Mouse (Mus musculus): ENCODE measurements around the gene Xpr1. TPM values are rescaled to one million over a fixed set of nuclear protein-coding genes. Genes with fewer than 3 reads are reported as not detected.

Xpr1 gene
- 44.9 and 47.3 TPM in 2 replicates for polyA plus RNA-seq (2015; fragmentation: Nextera tagmentation; extraction: Ambion mirVana)

DNA sequence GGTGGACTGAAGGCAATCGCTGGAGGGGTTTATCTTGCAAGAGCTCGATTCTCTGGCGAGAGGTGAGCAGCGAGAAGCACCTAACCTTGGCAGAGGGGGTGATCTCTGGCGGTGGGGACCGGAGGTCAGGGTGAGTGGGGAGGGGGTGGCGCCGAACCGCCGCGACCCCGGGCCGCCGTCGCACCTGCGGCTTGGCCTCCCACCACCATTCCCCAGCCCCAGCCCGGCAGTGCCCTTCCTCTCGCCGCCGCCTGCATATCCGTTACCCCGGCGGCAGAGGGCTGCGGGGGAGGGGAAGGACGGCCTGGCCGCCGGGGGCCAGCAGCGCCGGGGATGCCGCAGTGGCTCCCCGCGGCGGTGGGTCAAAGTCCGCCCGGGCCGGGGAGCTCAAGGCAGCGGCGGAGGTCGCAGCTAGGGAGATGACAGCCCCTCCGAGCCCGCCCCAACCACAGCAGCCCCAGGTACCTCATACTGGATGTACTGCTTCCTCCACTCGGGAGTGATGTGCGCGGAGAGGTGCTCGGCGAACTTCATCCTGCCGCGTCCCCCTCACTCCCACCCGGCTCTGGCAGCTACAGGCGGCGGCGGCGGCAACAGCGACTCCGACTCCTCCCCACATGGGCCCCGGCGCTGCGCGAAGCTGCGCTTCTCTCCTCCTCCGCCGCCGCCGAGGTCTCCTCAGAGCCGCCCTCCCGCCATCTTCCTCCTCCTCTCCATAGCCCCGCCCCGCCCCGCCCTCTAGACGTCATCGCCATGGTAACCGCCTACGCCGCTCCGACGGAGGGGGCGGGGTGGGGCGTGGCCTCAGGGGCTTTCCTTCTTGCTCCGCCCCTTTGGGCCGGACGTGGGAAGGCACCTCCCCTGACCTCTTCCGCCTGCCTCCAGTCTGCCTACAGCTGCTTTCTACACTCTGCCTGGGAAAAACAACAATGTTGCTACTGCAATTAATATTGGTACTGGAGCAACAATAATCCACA is at the start of gene Xpr1:
Gene Xpr1 (minus strand): TSS at position 715 of the 977 bp plus-strand sequence.
- Histone ChIP-seq H3K4me2 (peak within 1 kb of the TSS; percentile 62), H3K4me1 (replicated peaks) (peaks cover 13% of the 10 kb centered on the region), H3K4me3 (peak within 1 kb of the TSS; percentile 93), H3K9me3 (no peaks in the 10 kb centered on the region), H3K36me3 (no peaks in the 10 kb centered on the region), H3K9ac (peak within 1 kb of the TSS; percentile 95), H3K27ac (peak within 1 kb of the TSS; percentile 95), H3K27me3 (no peaks in the 10 kb centered on the region)
- WGBS: under 1% methylated on average over 79 of the region's 82 CpGs
- peak; percentile 95 for ATAC-seq (ENCODE audit: low FRiP score)

DNA sequence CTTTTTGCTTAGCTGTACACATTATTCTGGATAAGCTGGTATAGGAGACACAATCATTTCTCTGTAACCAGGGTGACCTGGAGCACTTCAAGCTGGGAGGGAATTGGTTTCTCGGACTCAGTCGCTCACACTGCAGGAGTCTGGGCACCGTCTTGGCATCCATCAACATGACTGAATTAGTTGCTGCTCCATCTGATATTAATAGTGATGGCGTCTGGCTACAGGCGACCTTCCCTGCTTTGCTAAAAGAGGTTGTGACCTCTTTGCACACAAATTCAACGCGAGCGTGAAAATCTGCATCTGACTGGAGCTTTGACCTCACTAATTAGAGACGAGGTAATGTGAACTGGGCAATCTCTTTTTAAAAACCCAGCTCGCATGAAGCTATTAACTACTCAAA is 46.2 kb upstream of the Xpr1 start:
- H3K36me3 ChIP-seq: no peaks in the 10 kb centered on the region
- ATAC-seq (ENCODE audit: low FRiP score): no peak
- H3K4me3 ChIP-seq: no peak overlapping the region
- peaks cover 10% of the 10 kb centered on the region; the same call in 1 of the 2 replicates for H3K4me1 ChIP-seq (replicated peaks)
- no peaks in the 10 kb centered on the region for H3K9me3 ChIP-seq
- WGBS: 9% methylated on average over 10 of the region's 10 CpGs
- no peaks in the 10 kb centered on the region for H3K27me3 ChIP-seq
- no peak overlapping the region for H3K27ac ChIP-seq
- H3K9ac ChIP-seq: no peak overlapping the region
- no peak overlapping the region for H3K4me2 ChIP-seq

DNA sequence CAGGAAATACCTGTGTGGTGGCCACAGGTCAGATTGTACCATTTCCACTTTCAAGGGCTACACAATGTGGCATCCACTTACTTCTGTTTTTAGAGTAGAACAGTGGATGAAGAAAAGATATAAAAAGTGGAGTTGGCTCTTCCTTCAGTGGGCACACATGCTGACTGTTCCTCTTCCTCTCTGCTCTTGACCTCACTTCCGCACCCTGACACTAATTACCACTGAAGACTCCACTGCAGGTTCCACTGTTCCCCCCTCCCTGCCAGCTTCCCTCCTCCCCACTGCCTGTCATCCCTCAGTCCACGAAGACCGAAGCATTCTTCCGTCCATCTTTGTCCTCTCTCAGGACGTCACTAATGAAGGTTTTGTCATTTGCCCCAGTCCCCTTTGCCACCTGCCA is 45.4 kb upstream of the Xpr1 start:
- H3K9ac ChIP-seq: no peak overlapping the region
- H3K27ac ChIP-seq: no peak overlapping the region
- peaks cover 10% of the 10 kb centered on the region; the same call in 1 of the 2 replicates for H3K4me1 ChIP-seq (replicated peaks)
- H3K4me2 ChIP-seq: no peak overlapping the region
- H3K36me3 ChIP-seq: no peaks in the 10 kb centered on the region
- WGBS: 62% methylated on average over 5 of the region's 5 CpGs
- no peaks in the 10 kb centered on the region for H3K27me3 ChIP-seq
- no peak for ATAC-seq (ENCODE audit: low FRiP score)
- H3K4me3 ChIP-seq: no peak overlapping the region
- no peaks in the 10 kb centered on the region for H3K9me3 ChIP-seq

- Histone ChIP-seq H3K4me1 (replicated peaks) (no peaks in the 10 kb centered on the region), H3K9me3 (no peaks in the 10 kb centered on the region), H3K36me3 (no peaks in the 10 kb centered on the region), H3K27me3 (no peaks in the 10 kb centered on the region), H3K9ac (no peak overlapping the region), H3K4me2 (no peak overlapping the region), H3K27ac (no peak overlapping the region), H3K4me3 (no peak overlapping the region)
- ATAC-seq (ENCODE audit: low FRiP score): no peak
- 87% methylated on average over 7 of the region's 7 CpGs for WGBS
These were observed 40.3 kb upstream of the Xpr1 start for GRCm38 (mm10) chr1:155457532-155457931.

DNA sequence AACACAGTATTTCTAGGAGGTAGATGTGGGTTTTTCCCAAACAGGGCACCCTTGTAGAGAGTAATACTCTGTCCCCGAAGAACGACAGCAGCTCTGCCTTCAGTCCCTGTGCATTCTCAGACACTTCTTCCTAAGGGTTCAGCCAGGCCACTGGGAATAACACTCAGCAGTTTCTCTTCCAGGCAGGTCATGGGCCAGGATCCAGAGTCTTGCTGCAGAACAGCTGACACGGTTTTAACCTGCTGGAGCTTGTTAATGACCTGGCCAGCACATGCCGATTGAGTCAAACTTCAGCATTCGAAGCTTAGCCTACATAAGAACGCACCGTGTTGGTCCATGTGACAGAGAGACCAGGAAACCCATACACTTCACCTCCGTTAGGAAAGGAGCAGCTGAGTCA is 36.0 kb upstream of the Xpr1 start:
- Histone ChIP-seq H3K4me3 (no peak overlapping the region), H3K4me2 (no peak overlapping the region), H3K9me3 (no peaks in the 10 kb centered on the region), H3K9ac (no peak overlapping the region), H3K4me1 (replicated peaks) (peaks cover 5% of the 10 kb centered on the region; the same call in 1 of the 2 replicates), H3K27me3 (no peaks in the 10 kb centered on the region), H3K27ac (no peak overlapping the region), H3K36me3 (no peaks in the 10 kb centered on the region)
- WGBS: 91% methylated on average over 8 of the region's 8 CpGs
- ATAC-seq (ENCODE audit: low FRiP score): no peak

DNA sequence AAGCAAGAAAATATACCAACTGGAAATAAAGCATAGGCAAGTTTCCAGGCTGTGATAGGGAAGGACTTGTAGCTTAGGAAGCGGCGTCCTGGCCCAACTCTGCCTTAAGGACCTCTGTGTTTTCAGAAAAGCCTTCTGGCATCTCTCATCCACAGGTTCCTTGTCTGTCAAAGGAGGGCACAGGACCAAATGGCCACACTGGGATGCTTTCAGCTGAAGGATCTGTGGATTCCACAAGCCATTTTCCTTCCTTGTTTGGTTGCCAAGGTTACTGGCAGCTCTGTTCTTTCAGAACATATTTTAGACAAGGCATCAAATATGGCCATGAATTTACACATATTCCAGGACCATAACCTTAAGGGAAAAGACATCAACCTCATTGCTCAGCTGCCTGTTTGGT is 31.7 kb upstream of the Xpr1 start:
- Histone ChIP-seq H3K4me3 (no peak overlapping the region), H3K4me2 (no peak overlapping the region), H3K9me3 (no peaks in the 10 kb centered on the region), H3K9ac (no peak overlapping the region), H3K4me1 (replicated peaks) (peaks cover 7% of the 10 kb centered on the region; the same call in 1 of the 2 replicates), H3K36me3 (no peaks in the 10 kb centered on the region), H3K27me3 (no peaks in the 10 kb centered on the region), H3K27ac (no peak overlapping the region)
- 79% methylated on average over 2 of the region's 2 CpGs for WGBS
- ATAC-seq (ENCODE audit: low FRiP score): no peak

DNA sequence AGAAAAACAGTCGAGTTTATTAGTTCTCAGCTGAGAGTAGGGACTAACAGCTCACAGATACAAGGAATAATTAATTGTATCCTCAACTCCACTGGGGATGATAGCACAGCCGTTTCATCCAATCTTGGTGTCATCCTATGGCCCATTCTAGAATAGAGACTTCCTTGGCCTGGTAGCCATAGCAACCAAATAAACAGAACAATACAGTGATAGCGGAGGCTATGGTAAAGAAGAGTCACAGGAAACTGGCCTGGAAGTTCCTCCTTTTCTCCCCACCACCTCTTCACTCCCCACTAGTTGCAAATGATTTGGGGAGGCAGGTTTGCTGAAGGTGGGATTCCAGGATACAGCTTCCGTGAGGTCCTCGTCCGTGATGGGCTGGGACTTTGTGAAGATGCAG is 30.1 kb upstream of the Xpr1 start:
- Histone ChIP-seq H3K27me3 (no peaks in the 10 kb centered on the region), H3K9me3 (no peaks in the 10 kb centered on the region), H3K27ac (no peak overlapping the region), H3K36me3 (no peaks in the 10 kb centered on the region), H3K4me2 (no peak overlapping the region), H3K4me1 (replicated peaks) (peaks cover 16% of the 10 kb centered on the region), H3K9ac (no peak overlapping the region), H3K4me3 (no peak overlapping the region)
- ATAC-seq (ENCODE audit: low FRiP score): no peak
- 72% methylated on average over 6 of the region's 6 CpGs for WGBS

- no peaks in the 10 kb centered on the region for H3K9me3 ChIP-seq
- H3K4me1 ChIP-seq (replicated peaks): peaks cover 12% of the 10 kb centered on the region; the same call in 1 of the 2 replicates
- no peak overlapping the region for H3K4me2 ChIP-seq
- 67% methylated on average over 4 of the region's 4 CpGs for WGBS
- H3K36me3 ChIP-seq: no peaks in the 10 kb centered on the region
- no peaks in the 10 kb centered on the region for H3K27me3 ChIP-seq
- 0 out of 2 replicates have a peak, but pooled peaks have one; percentile 39 for ATAC-seq (ENCODE audit: low FRiP score)
- H3K9ac ChIP-seq: no peak overlapping the region
- peak overlapping the region; percentile 81; the same call in 1 of the 2 replicates for H3K27ac ChIP-seq
- H3K4me3 ChIP-seq: no peak overlapping the region
These were observed 25.9 kb upstream of the Xpr1 start for GRCm38 (mm10) chr1:155443115-155443514.

GRCm38 (mm10) chr1:155442521-155443001 is 25.3 kb upstream of the Xpr1 start:
- no peak overlapping the region for H3K9ac ChIP-seq
- ATAC-seq (ENCODE audit: low FRiP score): peak; percentile 52
- H3K36me3 ChIP-seq: no peaks in the 10 kb centered on the region
- H3K4me1 ChIP-seq (replicated peaks): peaks cover 12% of the 10 kb centered on the region; the same call in 1 of the 2 replicates
- 0 out of 2 replicates have a peak, but pooled peaks cover 2% of the 10 kb centered on the region for H3K27me3 ChIP-seq
- no peaks in the 10 kb centered on the region for H3K9me3 ChIP-seq
- no peak overlapping the region for H3K4me3 ChIP-seq
- peak overlapping the region; percentile 81 for H3K27ac ChIP-seq
- 60% methylated on average over 13 of the region's 13 CpGs for WGBS
- no peak overlapping the region for H3K4me2 ChIP-seq

GRCm38 (mm10) chr1:155439551-155439950 is 22.3 kb upstream of the Xpr1 start:
- 59% methylated on average over 7 of the region's 7 CpGs for WGBS
- Histone ChIP-seq H3K27ac (no peak overlapping the region), H3K27me3 (0 out of 2 replicates have a peak, but pooled peaks cover 2% of the 10 kb centered on the region)

DNA sequence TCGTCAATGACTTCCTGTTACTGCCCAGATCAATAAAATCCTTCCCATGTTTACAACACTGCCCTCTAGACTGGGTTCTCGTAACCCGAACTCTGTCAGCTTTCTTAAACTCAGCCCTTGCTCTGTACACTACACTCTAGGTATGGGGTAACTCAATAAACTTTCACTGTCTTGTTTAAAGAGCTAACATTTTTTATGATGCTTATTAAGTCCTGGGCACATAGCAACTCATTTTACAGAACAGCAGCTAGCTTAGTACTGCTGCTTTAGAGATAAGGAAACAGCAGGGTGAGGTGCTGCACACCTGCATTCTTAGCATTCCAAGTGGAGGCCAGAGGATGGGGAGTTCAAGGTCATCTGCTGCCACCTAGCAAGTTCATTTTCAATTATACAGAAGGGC is 21.3 kb upstream of the Xpr1 start:
- H3K4me2 ChIP-seq: no peak overlapping the region
- H3K4me3 ChIP-seq: no peak overlapping the region
- 68% methylated on average over 3 of the region's 3 CpGs for WGBS
- no peak overlapping the region for H3K27ac ChIP-seq
- H3K27me3 ChIP-seq: 0 out of 2 replicates have a peak, but pooled peaks cover 2% of the 10 kb centered on the region
- H3K9me3 ChIP-seq: no peaks in the 10 kb centered on the region
- H3K4me1 ChIP-seq (replicated peaks): peaks cover 9% of the 10 kb centered on the region; the same call in 1 of the 2 replicates
- no peaks in the 10 kb centered on the region for H3K36me3 ChIP-seq
- no peak overlapping the region for H3K9ac ChIP-seq
- ATAC-seq (ENCODE audit: low FRiP score): no peak

More at GRCm38 (mm10) chr1:155439551-155439950, 22.3 kb upstream of the Xpr1 start:
- no peak overlapping the region for H3K9ac ChIP-seq
- no peak for ATAC-seq (ENCODE audit: low FRiP score)
- no peaks in the 10 kb centered on the region for H3K36me3 ChIP-seq
- H3K9me3 ChIP-seq: no peaks in the 10 kb centered on the region
- no peak overlapping the region for H3K4me2 ChIP-seq
- peaks cover 9% of the 10 kb centered on the region; the same call in 1 of the 2 replicates for H3K4me1 ChIP-seq (replicated peaks)
- H3K4me3 ChIP-seq: no peak overlapping the region

DNA sequence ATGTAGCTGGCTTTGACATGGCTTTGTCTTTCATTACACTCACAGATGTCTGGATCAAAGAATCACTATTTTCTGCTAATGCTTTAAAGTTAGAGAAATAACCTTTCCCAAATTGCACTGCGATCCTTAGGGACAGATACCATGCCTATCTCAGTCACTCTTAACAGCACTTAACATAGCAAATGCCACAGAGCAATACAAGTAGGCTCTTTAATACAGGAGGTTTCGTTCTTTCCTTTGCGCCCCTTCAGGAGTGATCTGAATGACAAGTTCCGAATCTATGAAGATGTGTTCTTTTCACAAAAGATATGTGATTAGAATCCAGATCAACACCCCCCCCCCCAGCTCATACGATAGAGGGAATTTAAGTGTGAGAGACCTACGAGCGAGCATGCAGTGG is 12.1 kb upstream of the Xpr1 start:
- Histone ChIP-seq H3K4me1 (replicated peaks) (peaks cover 14% of the 10 kb centered on the region; the same call in 1 of the 2 replicates), H3K27ac (no peak overlapping the region), H3K36me3 (no peaks in the 10 kb centered on the region), H3K9ac (no peak overlapping the region), H3K27me3 (no peaks in the 10 kb centered on the region), H3K4me2 (no peak overlapping the region), H3K4me3 (no peak overlapping the region), H3K9me3 (no peaks in the 10 kb centered on the region)
- ATAC-seq (ENCODE audit: low FRiP score): no peak
- WGBS: 76% methylated on average over 7 of the region's 7 CpGs
